Comparison of ENCODE assay signal across 16 mouse cellular contexts in genomic region chr1:132765222-132765621, GRCm38 (mm10). TPM values are rescaled to one million over a fixed set of nuclear protein-coding genes. Genes with fewer than 3 reads are reported as not detected.
DNase-seq lines count a peak whose midpoint lies in the region; ATAC-seq and TF ChIP-seq lines count a peak whose summit lies in the region.
"Had no signal": no experiment of that assay in that cellular context is flagged by ENCODE, and none has a peak within 500 bp of the region (broad histone marks: within the 10 kb centered on the region; RNA-seq: fewer than 3 reads in every experiment).

No protein-coding gene starts in this region.

- DNase-seq in midbrain, embryonic 10.5 days (ENCODE audit: low spot score) = no peak
- DNase-seq in midbrain, embryonic 11.5 days (ENCODE audit: low spot score, missing footprints) = no peak
- DNase-seq in right cerebral cortex, postnatal 25 days = no peak
- DNase-seq in adrenal gland, adult (ENCODE audit: inconsistent age in 2 of 2, low spot score in 1 of 2) = no peak
- DNase-seq: adrenal gland, postnatal 25 days; cerebellum, adult 9-10 months; gastrocnemius, postnatal 10 days; heart, adult 2 months; kidney, postnatal 14 days; thymus, postnatal 25 days had no signal

- 0 out of 2 replicates have a peak, but pooled peaks cover 6% of the 10 kb centered on the region for H3K27me3 ChIP-seq in forebrain, embryonic 12.5 days
- no peaks in the 10 kb centered on the region for H3K27me3 ChIP-seq in forebrain, embryonic 15.5 days
- H3K27me3 ChIP-seq in midbrain, embryonic 10.5 days (ENCODE audit: low read depth, poor library complexity, severe bottlenecking) = no peaks in the 10 kb centered on the region
- no peaks in the 10 kb centered on the region for H3K27me3 ChIP-seq in midbrain, embryonic 11.5 days (ENCODE audit: control insufficient read depth, insufficient read depth, low read length)
- H3K27me3 ChIP-seq in intestine, postnatal 0 days (replicated peaks; ENCODE audit: control insufficient read depth, insufficient read depth, low read length) = 0 out of 2 replicates have a peak, but pooled peaks cover 4% of the 10 kb centered on the region
- H3K27me3 ChIP-seq in neural tube, embryonic 13.5 days = no peaks in the 10 kb centered on the region

- no peak for TF ChIP-seq CTCF in intestine, postnatal 0 days (IDR thresholded peaks at IDR 0.05; ENCODE audit: low read depth)

- no peaks in the 10 kb centered on the region for H3K9me3 ChIP-seq in forebrain, embryonic 12.5 days
- no peaks in the 10 kb centered on the region for H3K9me3 ChIP-seq in forebrain, embryonic 15.5 days
- no peaks in the 10 kb centered on the region for H3K9me3 ChIP-seq in midbrain, embryonic 10.5 days (replicated peaks)
- no peaks in the 10 kb centered on the region for H3K9me3 ChIP-seq in midbrain, embryonic 11.5 days (ENCODE audit: control insufficient read depth, low read length)
- no peaks in the 10 kb centered on the region for H3K9me3 ChIP-seq in intestine, postnatal 0 days (ENCODE audit: control insufficient read depth)
- H3K9me3 ChIP-seq in neural tube, embryonic 13.5 days = no peaks in the 10 kb centered on the region
- H3K9me3 ChIP-seq: G1E had no signal

- peak overlapping the region; percentile 74; the same call in 1 of the 2 replicates for H3K27ac ChIP-seq in forebrain, embryonic 12.5 days
- H3K27ac ChIP-seq in forebrain, embryonic 15.5 days (replicated peaks) = no peak overlapping the region
- peak overlapping the region; percentile 81; the same call in 1 of the 2 replicates for H3K27ac ChIP-seq in midbrain, embryonic 10.5 days (replicated peaks)
- no peak overlapping the region for H3K27ac ChIP-seq in midbrain, embryonic 11.5 days (ENCODE audit: low read depth, low read length)
- no peak overlapping the region for H3K27ac ChIP-seq in intestine, postnatal 0 days (ENCODE audit: low read depth, low read length)
- H3K27ac ChIP-seq in neural tube, embryonic 13.5 days (replicated peaks) = peak overlapping the region; percentile 76; the same call in 1 of the 2 replicates
- H3K27ac ChIP-seq: heart, adult 2 months had no signal

- peaks cover 23% of the 10 kb centered on the region for H3K4me1 ChIP-seq in forebrain, embryonic 12.5 days
- peaks cover 29% of the 10 kb centered on the region for H3K4me1 ChIP-seq in forebrain, embryonic 15.5 days
- peaks cover 27% of the 10 kb centered on the region for H3K4me1 ChIP-seq in midbrain, embryonic 10.5 days
- peaks cover 11% of the 10 kb centered on the region for H3K4me1 ChIP-seq in midbrain, embryonic 11.5 days (ENCODE audit: control insufficient read depth, insufficient read depth, low read length)
- H3K4me1 ChIP-seq in intestine, postnatal 0 days (replicated peaks; ENCODE audit: control insufficient read depth, insufficient read depth, low read length) = no peaks in the 10 kb centered on the region
- H3K4me1 ChIP-seq in neural tube, embryonic 13.5 days (replicated peaks) = peaks cover 35% of the 10 kb centered on the region

- 83% methylated on average over 10 of the region's 10 CpGs for WGBS in forebrain, embryonic 12.5 days
- 86% methylated on average over 10 of the region's 10 CpGs for WGBS in forebrain, embryonic 15.5 days
- 82% methylated on average over 10 of the region's 10 CpGs for WGBS in midbrain, embryonic 10.5 days
- 88% methylated on average over 10 of the region's 10 CpGs for WGBS in midbrain, embryonic 11.5 days
- WGBS in intestine, postnatal 0 days = 51% methylated on average over 10 of the region's 10 CpGs
- WGBS in neural tube, embryonic 13.5 days = 82% methylated on average over 10 of the region's 10 CpGs

- ATAC-seq in forebrain, embryonic 12.5 days (ENCODE audit: low FRiP score) = no peak
- ATAC-seq in forebrain, embryonic 15.5 days (replicated peaks) = no peak
- no peak for ATAC-seq in midbrain, embryonic 11.5 days (ENCODE audit: low FRiP score)
- ATAC-seq in intestine, postnatal 0 days = peak; percentile 13; the same call in 1 of the 2 replicates
- ATAC-seq in neural tube, embryonic 13.5 days (ENCODE audit: low read depth) = no peak; the same call in 1 of the 2 replicates

- H3K36me3 ChIP-seq in forebrain, embryonic 12.5 days (replicated peaks) = no peaks in the 10 kb centered on the region
- no peaks in the 10 kb centered on the region for H3K36me3 ChIP-seq in forebrain, embryonic 15.5 days
- H3K36me3 ChIP-seq in midbrain, embryonic 10.5 days = no peaks in the 10 kb centered on the region
- H3K36me3 ChIP-seq in midbrain, embryonic 11.5 days (ENCODE audit: control insufficient read depth, insufficient read depth, low read length) = no peaks in the 10 kb centered on the region
- no peaks in the 10 kb centered on the region for H3K36me3 ChIP-seq in intestine, postnatal 0 days (ENCODE audit: control insufficient read depth, insufficient read depth)
- H3K36me3 ChIP-seq in neural tube, embryonic 13.5 days = no peaks in the 10 kb centered on the region
- H3K36me3 ChIP-seq: G1E had no signal

- H3K4me3 ChIP-seq in forebrain, embryonic 12.5 days (replicated peaks) = no peak overlapping the region
- no peak overlapping the region for H3K4me3 ChIP-seq in forebrain, embryonic 15.5 days
- no peak overlapping the region for H3K4me3 ChIP-seq in midbrain, embryonic 10.5 days
- H3K4me3 ChIP-seq in midbrain, embryonic 11.5 days (ENCODE audit: low read depth, low read length) = no peak overlapping the region
- no peak overlapping the region for H3K4me3 ChIP-seq in intestine, postnatal 0 days (ENCODE audit: low read depth, low read length)
- no peak overlapping the region for H3K4me3 ChIP-seq in neural tube, embryonic 13.5 days
- H3K4me3 ChIP-seq: heart, adult 2 months had no signal

- no peak overlapping the region for H3K9ac ChIP-seq in forebrain, embryonic 12.5 days
- H3K9ac ChIP-seq in forebrain, embryonic 15.5 days (replicated peaks) = no peak overlapping the region
- H3K9ac ChIP-seq in midbrain, embryonic 11.5 days (ENCODE audit: low read length) = no peak overlapping the region
- no peak overlapping the region for H3K9ac ChIP-seq in intestine, postnatal 0 days (ENCODE audit: low read depth, low read length)
- no peak overlapping the region for H3K9ac ChIP-seq in neural tube, embryonic 13.5 days

- H3K4me2 ChIP-seq in forebrain, embryonic 12.5 days = no peak overlapping the region
- H3K4me2 ChIP-seq in forebrain, embryonic 15.5 days (replicated peaks) = no peak overlapping the region
- no peak overlapping the region for H3K4me2 ChIP-seq in midbrain, embryonic 11.5 days
- no peak overlapping the region for H3K4me2 ChIP-seq in intestine, postnatal 0 days (replicated peaks; ENCODE audit: low read depth)
- no peak overlapping the region for H3K4me2 ChIP-seq in neural tube, embryonic 13.5 days
- H3K4me2 ChIP-seq: liver, embryonic 11.5 days had no signal

RNA-seq across cellular contexts. Expression of gene Nfasc, which starts 23.6 kb away (rescaled TPM):
- 31.9 and 35.5 TPM in 2 replicates for polyA plus RNA-seq in forebrain, embryonic 12.5 days (2016; fragmentation: Nextera tagmentation; extraction: Ambion mirVana)
- 51.5 and 59.0 TPM in 2 replicates for polyA plus RNA-seq in forebrain, embryonic 15.5 days (2015; fragmentation: Nextera tagmentation; extraction: Ambion mirVana)
- polyA plus RNA-seq in midbrain, embryonic 10.5 days (2016; fragmentation: Nextera tagmentation; extraction: Ambion mirVana) = 14.5 and 19.7 TPM in 2 replicates
- polyA plus RNA-seq in midbrain, embryonic 11.5 days (2014; fragmentation: Nextera tagmentation; extraction: Ambion mirVana) = 16.4 and 19.2 TPM in 2 replicates
- polyA plus RNA-seq in intestine, postnatal 0 days (2015; fragmentation: Nextera tagmentation; extraction: Ambion mirVana) = 0.83 and 1.1 TPM in 2 replicates
- 38.2 and 44.3 TPM in 2 replicates for polyA plus RNA-seq in neural tube, embryonic 13.5 days (2015; fragmentation: Nextera tagmentation; extraction: Ambion mirVana)
- polyA plus RNA-seq: G1E had no signal

Comparison
In these comparisons a context has a peak if more than half of its experiments do, and no peak if none do; other contexts are left out.
1. H3K27ac ChIP-seq: peak in forebrain, embryonic 12.5 days (single experiment), midbrain, embryonic 10.5 days (single experiment) and neural tube, embryonic 13.5 days (single experiment); none in forebrain, embryonic 15.5 days (single experiment), midbrain, embryonic 11.5 days (single experiment) and intestine, postnatal 0 days (single experiment).